Mouse (Mus musculus): ENCODE measurements at regions not wholly inside any gene's neighbourhood (a gene's known extent, or its start where the extent isn't known, plus 50 kb on each side); places are given as distances from the start of the nearest gene placed in this dataset.

DNA sequence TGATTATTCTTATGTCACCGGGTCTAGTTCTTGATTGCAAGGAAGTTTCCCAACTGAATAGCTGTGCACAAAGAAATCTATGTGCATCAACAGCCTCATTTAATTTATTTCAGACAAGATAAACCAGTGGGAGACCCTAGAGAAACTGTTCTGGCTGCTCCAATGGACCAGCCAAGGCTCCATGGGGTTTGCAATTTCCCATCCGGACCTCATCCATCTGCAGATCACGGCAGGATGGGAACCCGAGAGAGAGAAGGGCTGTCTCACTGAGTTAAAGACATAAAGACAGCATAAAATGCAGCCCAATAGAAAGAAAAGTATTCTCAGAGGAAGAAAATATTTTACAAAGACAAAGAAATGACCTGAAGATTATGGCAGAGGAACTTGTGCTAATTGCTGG lies 458.5 kb upstream of the Cdh10 start:
- no peak for DNase-seq (ENCODE audit: low spot score)

- DNase-seq (ENCODE audit: low spot score), result peak; percentile 16
Measured at GRCm38 (mm10) chr15:18399724-18400123, 419.0 kb upstream of the Cdh10 start.

DNA sequence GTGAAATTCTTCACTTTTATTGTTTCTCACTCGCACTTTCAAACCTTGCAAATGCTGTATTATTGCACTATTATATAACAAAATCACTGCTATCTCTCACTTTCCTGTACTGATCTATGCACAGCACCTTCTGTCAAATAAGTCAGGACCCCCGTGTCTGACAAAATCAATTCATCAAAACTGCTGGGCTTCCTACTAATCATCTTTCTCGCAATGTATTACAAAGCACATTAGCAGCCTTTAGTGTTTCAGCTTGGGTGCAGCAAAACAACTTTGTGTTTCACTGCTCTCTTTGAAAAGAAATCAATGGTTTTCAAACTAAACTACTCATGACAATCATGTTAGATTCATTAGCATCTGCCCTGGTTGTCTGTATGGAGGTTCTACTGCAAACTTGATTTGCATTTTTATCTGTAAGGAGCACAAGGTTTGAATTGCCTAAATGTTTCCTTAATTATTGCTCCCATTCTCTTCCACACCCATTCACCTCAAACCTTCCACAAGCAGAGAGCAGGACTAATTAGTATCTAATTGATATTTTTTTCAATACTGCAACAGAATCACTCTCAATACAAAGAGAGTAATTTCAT lies 418.4 kb upstream of the Cdh10 start:
- no peak for DNase-seq (ENCODE audit: low spot score)

DNA sequence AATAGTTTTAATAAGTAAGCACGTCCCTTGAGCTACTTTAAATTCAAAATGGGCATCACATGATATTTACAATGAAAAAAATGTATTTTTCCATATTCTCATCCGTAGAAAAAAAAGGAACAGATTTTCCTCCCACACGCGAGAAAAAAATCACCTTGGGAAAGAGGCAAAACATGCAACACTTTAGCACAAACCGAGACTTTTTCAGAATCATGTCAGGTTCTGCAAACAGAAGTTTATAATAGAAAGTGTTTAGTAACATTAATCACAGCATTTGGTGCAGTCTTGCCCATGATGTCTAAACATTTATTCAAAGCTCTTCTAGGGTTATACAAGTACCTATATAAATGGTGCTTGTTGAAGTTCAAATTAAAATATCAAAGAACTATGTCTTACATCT lies 386.0 kb upstream of the Cdh10 start:
- peak; percentile 2 for DNase-seq (ENCODE audit: low spot score)

GRCm38 (mm10) chr15:18453801-18454200 lies 364.9 kb upstream of the Cdh10 start:
- no peak for DNase-seq (ENCODE audit: low spot score)

GRCm38 (mm10) chr15:18482385-18482784 lies 336.4 kb upstream of the Cdh10 start:
- no peak for DNase-seq (ENCODE audit: low spot score)

- peak; percentile 2 for DNase-seq (ENCODE audit: low spot score)
Measured at GRCm38 (mm10) chr15:18511606-18512005, 307.1 kb upstream of the Cdh10 start.

DNA sequence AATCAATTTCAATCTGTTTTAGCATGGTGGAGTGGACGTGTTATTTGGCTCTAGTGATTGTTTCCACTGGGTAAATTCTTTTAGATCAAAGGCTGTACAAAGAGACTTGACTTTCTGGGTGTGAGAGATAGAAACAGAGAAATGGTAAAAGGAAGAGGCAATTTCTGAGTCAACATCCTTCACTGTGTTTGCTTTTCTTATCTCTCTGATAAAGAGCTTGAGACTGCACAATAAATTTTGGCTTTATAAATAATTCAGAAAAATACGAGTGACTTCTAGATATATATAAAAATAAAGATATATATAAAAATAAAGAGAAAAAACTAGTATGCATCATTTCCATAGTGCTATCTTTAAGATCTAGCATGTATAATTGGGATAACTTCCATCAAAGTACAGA lies 301.0 kb upstream of the Cdh10 start:
- DNase-seq (ENCODE audit: low spot score), result no peak

GRCm38 (mm10) chr15:18556457-18556856 lies 262.3 kb upstream of the Cdh10 start:
- DNase-seq (ENCODE audit: low spot score), result no peak
